21 mouse cellular contexts compared by ENCODE assay signal in the genomic region with DNA sequence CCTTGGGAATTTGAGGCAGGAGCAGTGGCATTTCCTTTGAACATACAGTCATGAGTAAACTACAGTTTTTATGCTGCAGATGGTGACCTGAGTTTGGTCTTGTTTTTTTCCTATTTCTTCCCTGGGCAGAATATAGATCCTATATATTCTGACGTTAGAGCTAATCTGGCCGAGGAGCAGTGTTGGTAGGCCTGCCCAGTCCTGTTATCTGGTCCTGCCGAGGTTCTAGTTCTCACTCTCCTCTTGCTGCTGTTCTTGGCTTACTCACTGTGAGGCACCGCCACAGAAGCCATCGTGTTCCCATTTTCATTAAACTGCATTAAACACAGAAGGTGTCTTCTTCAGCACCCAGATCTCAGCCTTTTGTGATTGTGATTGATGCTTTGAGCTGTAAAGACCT.
"Had no signal": no experiment of that assay in that cellular context is flagged by ENCODE, and none has a peak within 500 bp of the region (broad histone marks: within the 10 kb centered on the region; RNA-seq: fewer than 3 reads in every experiment).

No protein-coding gene starts in this region.

- H3K4me2 ChIP-seq: liver, embryonic 15.5 days; lung, embryonic 15.5 days; midbrain, embryonic 15.5 days; neural tube, embryonic 12.5 days; neural tube, embryonic 15.5 days had no signal

- H3K9ac ChIP-seq: liver, embryonic 15.5 days; lung, embryonic 15.5 days; midbrain, embryonic 15.5 days; neural tube, embryonic 12.5 days; neural tube, embryonic 15.5 days had no signal

- H3K4me3 ChIP-seq: left cerebral cortex, adult 2 months; liver, embryonic 15.5 days; lung, embryonic 15.5 days; megakaryocyte, embryonic 14.5 days; midbrain, embryonic 10.5 days; midbrain, embryonic 15.5 days; neural tube, embryonic 12.5 days; neural tube, embryonic 15.5 days had no signal

- H3K36me3 ChIP-seq: midbrain, embryonic 15.5 days; neural tube, embryonic 15.5 days had no signal

- H3K27me3 ChIP-seq: lung, embryonic 15.5 days; megakaryocyte, embryonic 14.5 days; midbrain, embryonic 15.5 days; neural tube, embryonic 12.5 days; neural tube, embryonic 15.5 days had no signal

- DNase-seq: kidney, postnatal 10 days; kidney, postnatal 36 days; layer of hippocampus, postnatal 36 days; lung, adult 18-20 months; lung, postnatal 10 days; lung, postnatal 36 days; right cerebral cortex, adult 18-20 months; right cerebral cortex, postnatal 14 days; right cerebral cortex, postnatal 4 days; thymus, adult 2 months; thymus, postnatal 14 days; thymus, postnatal 4 days had no signal

- H3K9me3 ChIP-seq: liver, embryonic 15.5 days; lung, embryonic 15.5 days; megakaryocyte, embryonic 14.5 days; midbrain, embryonic 10.5 days; midbrain, embryonic 15.5 days; neural tube, embryonic 12.5 days; neural tube, embryonic 15.5 days had no signal

- H3K27ac ChIP-seq: left cerebral cortex, adult 2 months; liver, embryonic 15.5 days; lung, embryonic 15.5 days; midbrain, embryonic 10.5 days; midbrain, embryonic 15.5 days; neural tube, embryonic 12.5 days; neural tube, embryonic 15.5 days; stomach, postnatal 0 days had no signal

- ATAC-seq: midbrain, embryonic 15.5 days had no signal
